Mouse (Mus musculus) G1E (cell line): ENCODE results near the gene Tulp2. TPM values are rescaled to one million over a fixed set of nuclear protein-coding genes. Genes with fewer than 3 reads are reported as not detected.

Experiments
- ATAC-seq: 2 replicates; pipeline ENCODE4 v1.8.0; 2016; ENCODE audit warnings: mild to moderate bottlenecking; ENCODE audit not compliant: insufficient number of reproducible peaks, poor library complexity, low FRiP score, severe bottlenecking; ENCODE audit errors: extremely low read depth
- DNase-seq: peaks from one replicate; pipeline ENCODE4 v3.0.0; 2012; ENCODE audit warnings: low spot score
- H3K27me3 ChIP-seq: 2 replicates; pipeline ENCODE4 v1.6.1; 2012; ENCODE audit warnings: mild to moderate bottlenecking, low read length, inconsistent platforms; ENCODE audit not compliant: insufficient read depth
- H3K36me3 ChIP-seq: replicated peaks from 2 replicates; pipeline ENCODE3; 2012; ENCODE audit warnings: mild to moderate bottlenecking, inconsistent platforms
- H3K4me1 ChIP-seq: 2 replicates; pipeline ENCODE4 v1.6.1; 2012; ENCODE audit warnings: low read depth, low read length, inconsistent platforms, mixed read lengths; ENCODE audit not compliant: insufficient read depth
- H3K4me3 ChIP-seq: 2 replicates; pipeline ENCODE4 v1.5.1; 2012; ENCODE audit warnings: low read depth, mild to moderate bottlenecking, inconsistent platforms, low read length, moderate library complexity, mixed read lengths
- H3K9me3 ChIP-seq: replicated peaks from 2 replicates; pipeline ENCODE4 v1.6.1; 2012; ENCODE audit warnings: inconsistent platforms
- CTCF ChIP-seq: IDR thresholded peaks from 2 replicates; pipeline ENCODE4 v1.5.1; 2012; ENCODE audit warnings: low read depth, low read length, inconsistent platforms, mixed read lengths
- GATA1 ChIP-seq: IDR thresholded peaks from 2 replicates; pipeline ENCODE4 v1.6.1; 2012; ENCODE audit warnings: borderline replicate concordance, low read length, inconsistent platforms, mixed read lengths
- GATA2 ChIP-seq: IDR thresholded peaks from 2 replicates; pipeline ENCODE4 v1.6.1; 2012; ENCODE audit warnings: low read depth, low read length, inconsistent platforms, borderline replicate concordance
- POLR2AphosphoS5 ChIP-seq: IDR thresholded peaks from 2 replicates; pipeline ENCODE4 v1.6.1; 2012; ENCODE audit warnings: low read depth, low read length, inconsistent platforms; ENCODE audit not compliant: insufficient replicate concordance
- TAL1 ChIP-seq: conservative IDR thresholded peaks from 2 replicates; pipeline ENCODE4 v1.6.1; 2012; ENCODE audit warnings: low read depth, low read length, inconsistent platforms, mixed read lengths
- polyA plus RNA-seq: library from polyadenylated mRNA; stranded (reverse); fragments of >175 nt; gene quantifications from 2 replicates; pipeline ENCODE4 v1.2.3, GENCODE M21; 2012
- total RNA-seq, 2 experiments: library from RNA; stranded (forward) in 1 of 2; stranded (reverse) in 1 of 2; fragments of 200-1000 nt in 1 of 2; fragments of >200 nt in 1 of 2; fragmentation: Nextera tagmentation in 1 of 2; gene quantifications; 2 replicates each; pipeline ENCODE4 v1.2.3; 2014 to 2017

The Tulp2 gene
- total and polyA plus RNA-seq, 3 experiments: 0.49 to 1.7 (median 0.98) TPM

GRCm38 (mm10) chr7:45518618-45519017, 36.9 kb downstream of the Tulp2 start:
- Histone ChIP-seq H3K36me3 (peaks cover 24% of the 10 kb centered on the region), H3K4me3 (no peak overlapping the region), H3K4me1 (peaks cover 60% of the 10 kb centered on the region), H3K27me3 (no peaks in the 10 kb centered on the region), H3K9me3 (no peaks in the 10 kb centered on the region)
- no peak for ATAC-seq
- no peak for DNase-seq
- TF ChIP-seq GATA1 (no peak), CTCF (no peak), TAL1 (no peak), POLR2AphosphoS5 (no peak), GATA2 (no peak)

GRCm38 (mm10) chr7:45519345-45520120, 37.9 kb downstream of the Tulp2 start:
- ATAC-seq (no peak), DNase-seq (no peak)
- TF ChIP-seq CTCF: no peak
- TF ChIP-seq GATA2: no peak
- TF ChIP-seq GATA1: no peak
- TF ChIP-seq POLR2AphosphoS5: no peak
- TF ChIP-seq TAL1: no peak
- Histone ChIP-seq H3K36me3 (peaks cover 31% of the 10 kb centered on the region), H3K4me1 (peaks cover 65% of the 10 kb centered on the region), H3K27me3 (no peaks in the 10 kb centered on the region), H3K9me3 (no peaks in the 10 kb centered on the region), H3K4me3 (no peak overlapping the region)

GRCm38 (mm10) chr7:45520605-45521004, 38.9 kb downstream of the Tulp2 start:
- Histone ChIP-seq H3K27me3 (no peaks in the 10 kb centered on the region), H3K9me3 (no peaks in the 10 kb centered on the region), H3K4me3 (no peak overlapping the region), H3K36me3 (peaks cover 34% of the 10 kb centered on the region), H3K4me1 (peaks cover 68% of the 10 kb centered on the region)
- DNase-seq (no peak), ATAC-seq (no peak)
- no peak for TF ChIP-seq TAL1
- TF ChIP-seq GATA1: no peak
- no peak for TF ChIP-seq POLR2AphosphoS5
- TF ChIP-seq GATA2: no peak
- TF ChIP-seq CTCF: no peak

- Histone ChIP-seq H3K9me3 (no peaks in the 10 kb centered on the region), H3K36me3 (peaks cover 34% of the 10 kb centered on the region), H3K4me1 (peaks cover 59% of the 10 kb centered on the region), H3K4me3 (peak overlapping the region; percentile 72), H3K27me3 (no peaks in the 10 kb centered on the region)
- DNase-seq: peak; percentile 82
- no peak for TF ChIP-seq CTCF
- no peak for TF ChIP-seq TAL1
- no peak for TF ChIP-seq GATA2
- TF ChIP-seq POLR2AphosphoS5: no peak
- no peak for TF ChIP-seq GATA1
- peak; percentile 12; the same call in 1 of the 2 replicates for ATAC-seq
Observed at GRCm38 (mm10) chr7:45521728-45522184, 40.1 kb downstream of the Tulp2 start.

GRCm38 (mm10) chr7:45522194-45522752, 40.6 kb downstream of the Tulp2 start:
- Histone ChIP-seq H3K36me3 (peaks cover 34% of the 10 kb centered on the region), H3K9me3 (no peaks in the 10 kb centered on the region), H3K27me3 (no peaks in the 10 kb centered on the region), H3K4me3 (peak overlapping the region; percentile 72; the same call in 1 of the 2 replicates), H3K4me1 (peaks cover 62% of the 10 kb centered on the region)
- TF ChIP-seq CTCF: no peak
- no peak for TF ChIP-seq GATA1
- TF ChIP-seq POLR2AphosphoS5: no peak
- ATAC-seq (no peak), DNase-seq (no peak)

GRCm38 (mm10) chr7:45522957-45523676, 41.4 kb downstream of the Tulp2 start:
- no peak for TF ChIP-seq CTCF
- TF ChIP-seq GATA1: no peak
- no peak for TF ChIP-seq GATA2
- TF ChIP-seq TAL1: no peak
- TF ChIP-seq POLR2AphosphoS5: no peak
- H3K4me3 ChIP-seq: peak overlapping the region; percentile 94
- peaks cover 34% of the 10 kb centered on the region for H3K36me3 ChIP-seq
- no peaks in the 10 kb centered on the region for H3K27me3 ChIP-seq
- no peaks in the 10 kb centered on the region for H3K9me3 ChIP-seq
- DNase-seq (no peak), ATAC-seq (no peak)
- H3K4me1 ChIP-seq: peaks cover 64% of the 10 kb centered on the region
